Mouse (Mus musculus) neural tube, embryonic 14.5 days (tissue): ENCODE results near the gene Iqgap3. TPM values are rescaled to one million over a fixed set of nuclear protein-coding genes. Genes with fewer than 3 reads are reported as not detected.

Experiments used
- ATAC-seq: fragments of 200-750 bp; cut with Nextera tagmentation; 2 replicates; pipeline ENCODE4 v1.8.0; 2017; ENCODE audit warnings: low read depth, mild to moderate bottlenecking, moderate TSS enrichment, moderate library complexity
- H3K27ac ChIP-seq: fragments of 300-500 bp; sonication (generic); 2 replicates; pipeline ENCODE4 v1.5.1; 2014; ENCODE audit warnings: low read depth, mild to moderate bottlenecking, control low read depth, low read length, moderate library complexity, mixed read lengths
- H3K27me3 ChIP-seq: fragments of 300-500 bp; sonication (generic); 2 replicates; pipeline ENCODE4 v1.6.1; 2014; ENCODE audit warnings: low read length; ENCODE audit not compliant: control insufficient read depth, insufficient read depth
- H3K36me3 ChIP-seq: fragments of 300-500 bp; sonication (generic); 2 replicates; pipeline ENCODE4 v1.6.1; 2014; ENCODE audit warnings: low read length, mixed read lengths; ENCODE audit not compliant: control insufficient read depth, insufficient read depth
- H3K4me1 ChIP-seq: fragments of 300-500 bp; sonication (generic); 2 replicates; pipeline ENCODE4 v1.6.1; 2014; ENCODE audit warnings: low read length; ENCODE audit not compliant: control insufficient read depth, insufficient read depth
- H3K4me2 ChIP-seq: fragments of 300-500 bp; sonication (generic); 2 replicates; pipeline ENCODE4 v1.6.1; 2014; ENCODE audit warnings: mild to moderate bottlenecking, low read depth, low read length, control low read depth
- H3K4me3 ChIP-seq: fragments of 300-500 bp; sonication (generic); 2 replicates; pipeline ENCODE4 v1.5.1; 2014; ENCODE audit warnings: low read depth, low read length, control low read depth, mixed read lengths
- H3K9ac ChIP-seq: fragments of 300-500 bp; sonication (generic); replicated peaks from 2 replicates; pipeline ENCODE4 v1.6.1; 2014; ENCODE audit warnings: low read depth, mild to moderate bottlenecking, control low read depth, low read length, mixed read lengths
- H3K9me3 ChIP-seq: fragments of 300-500 bp; sonication (generic); 2 replicates; pipeline ENCODE4 v1.6.1; 2016; ENCODE audit warnings: low read length; ENCODE audit not compliant: control insufficient read depth
- WGBS: fragments of 180-500 bp; shearing (Covaris S2); extraction: QIAGEN DNeasy Blood & Tissue Kit; methylation state at CpG from one replicate; pipeline ENCODE4 v1.1.7; 2014; 5-methylcytosine and 5-hydroxymethylcytosine counted together
- polyA plus RNA-seq: library from polyadenylated mRNA; unstranded; fragments of >200 nt; fragmentation: Nextera tagmentation; extraction: Ambion mirVana; gene quantifications from 2 replicates; pipeline ENCODE4 v1.2.1, GENCODE M21; 2014

Gene Iqgap3
- polyA plus RNA-seq, 1 experiment from 2014 or later, result 1.2 TPM

- Histone ChIP-seq H3K9ac (no peak overlapping the region), H3K9me3 (no peaks in the 10 kb centered on the region), H3K4me2 (no peak overlapping the region), H3K27me3 (no peaks in the 10 kb centered on the region; the same call in 1 of the 2 replicates), H3K4me1 (no peaks in the 10 kb centered on the region), H3K36me3 (no peaks in the 10 kb centered on the region), H3K27ac (no peak overlapping the region), H3K4me3 (no peak overlapping the region)
- peak; percentile 81 for ATAC-seq
- WGBS, result 1% methylated on average over 5 of the region's 5 CpGs
These were observed 10.0 kb upstream of the Iqgap3 start for GRCm38 (mm10) chr3:88071783-88072182.

DNA sequence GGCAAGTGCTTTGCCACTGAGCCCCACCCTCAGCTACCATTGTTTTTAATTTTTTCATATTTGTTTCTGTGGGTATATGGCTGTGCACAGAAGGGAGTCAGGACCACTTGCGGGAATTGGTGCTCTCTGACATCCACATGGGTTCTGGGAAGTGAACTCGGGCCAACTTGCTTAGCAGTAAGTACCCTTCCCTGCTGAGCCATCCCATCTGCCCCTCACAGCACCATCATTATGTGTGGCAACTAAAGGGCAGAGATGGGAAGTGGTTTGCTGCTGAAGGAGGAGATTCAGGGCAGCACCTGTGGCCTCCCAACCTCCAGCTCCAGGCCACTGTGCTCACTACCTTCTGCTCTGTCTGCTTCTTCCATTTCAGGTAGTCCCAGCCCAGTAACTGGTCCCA is 8.1 kb upstream of the Iqgap3 start:
- ATAC-seq, result no peak
- Histone ChIP-seq H3K4me1 (no peaks in the 10 kb centered on the region), H3K9ac (no peak overlapping the region), H3K9me3 (no peaks in the 10 kb centered on the region), H3K4me3 (no peak overlapping the region), H3K4me2 (no peak overlapping the region), H3K36me3 (no peaks in the 10 kb centered on the region), H3K27me3 (no peaks in the 10 kb centered on the region; the same call in 1 of the 2 replicates), H3K27ac (no peak overlapping the region)
- WGBS, result 57% methylated on average over 2 of the region's 2 CpGs

DNA sequence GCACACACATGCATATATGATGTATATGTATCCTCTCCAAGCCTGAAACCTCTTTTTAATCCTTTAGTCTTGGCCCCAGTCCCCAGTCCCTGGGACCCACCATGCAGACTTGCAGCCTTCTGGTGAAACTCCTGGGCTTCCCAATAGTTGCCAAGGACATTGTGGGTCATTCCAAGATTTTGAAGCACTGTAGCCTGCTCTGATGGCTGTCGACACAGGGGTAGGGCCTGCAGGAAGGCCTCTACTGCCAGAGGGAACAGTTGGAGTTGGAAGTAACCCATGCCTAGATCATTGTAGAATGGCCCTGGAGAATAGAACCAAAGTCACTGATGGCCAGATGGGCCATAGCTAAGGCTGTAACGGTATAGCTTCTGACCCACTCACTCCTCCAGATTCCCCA is 7.4 kb upstream of the Iqgap3 start:
- H3K4me2 ChIP-seq, result no peak overlapping the region
- H3K27ac ChIP-seq, result no peak overlapping the region
- H3K27me3 ChIP-seq, result no peaks in the 10 kb centered on the region; the same call in 1 of the 2 replicates
- no peaks in the 10 kb centered on the region for H3K36me3 ChIP-seq
- no peaks in the 10 kb centered on the region for H3K9me3 ChIP-seq
- no peaks in the 10 kb centered on the region for H3K4me1 ChIP-seq
- H3K4me3 ChIP-seq, result no peak overlapping the region
- 76% methylated on average over 2 of the region's 2 CpGs for whole genome bisulfite sequencing
- no peak for ATAC-seq
- no peak overlapping the region for H3K9ac ChIP-seq

DNA sequence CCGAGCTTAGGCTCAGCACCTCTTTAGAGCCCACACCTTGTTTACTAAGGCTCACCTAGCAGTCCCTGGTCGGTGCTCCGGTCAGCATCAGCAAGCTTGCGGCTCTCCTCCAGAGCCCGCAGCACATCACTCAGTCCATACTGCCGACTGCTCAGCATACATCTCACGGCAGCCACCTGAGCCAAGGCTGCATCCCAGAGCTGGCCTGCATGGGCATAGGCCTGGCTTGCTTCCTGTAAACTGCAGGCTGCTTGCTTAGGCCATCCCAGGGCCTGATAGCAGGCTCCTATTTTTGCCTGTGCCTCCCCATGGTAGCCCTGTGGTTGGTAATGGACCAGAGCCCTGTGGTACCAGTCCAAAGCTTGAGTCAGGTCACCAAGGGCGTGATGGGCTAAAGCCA is 7.0 kb upstream of the Iqgap3 start:
- 85% methylated on average over 8 of the region's 8 CpGs for WGBS
- ATAC-seq, result no peak

DNA sequence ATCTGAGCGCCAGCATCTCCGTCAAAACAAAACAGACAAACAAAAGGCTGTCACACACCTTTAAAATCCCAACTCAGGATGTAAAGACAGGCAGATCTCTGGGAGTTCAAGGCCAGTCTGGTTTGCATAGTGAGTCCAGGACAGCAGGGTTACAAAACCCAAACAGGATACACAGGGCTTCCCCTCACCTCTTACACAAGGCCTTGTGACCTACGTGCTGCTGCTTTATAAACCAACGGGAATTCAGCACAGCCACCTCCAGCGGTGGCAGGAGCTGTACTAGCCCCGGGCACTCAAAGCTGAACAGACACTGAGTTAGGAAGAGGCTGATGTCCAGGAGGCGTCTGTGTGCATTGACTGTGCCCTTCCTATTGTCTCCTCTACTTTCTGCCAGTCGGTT is 4.3 kb upstream of the Iqgap3 start:
- H3K4me1 ChIP-seq, result 0 out of 2 replicates have a peak, but pooled peaks cover 5% of the 10 kb centered on the region
- no peak overlapping the region for H3K4me3 ChIP-seq
- 43% methylated on average over 8 of the region's 8 CpGs for WGBS
- H3K9me3 ChIP-seq, result no peaks in the 10 kb centered on the region
- H3K4me2 ChIP-seq, result no peak overlapping the region
- H3K9ac ChIP-seq, result no peak overlapping the region
- H3K27me3 ChIP-seq, result no peaks in the 10 kb centered on the region
- H3K36me3 ChIP-seq, result no peaks in the 10 kb centered on the region
- no peak overlapping the region for H3K27ac ChIP-seq
- ATAC-seq, result no peak

More for the DNA sequence above, 7.0 kb upstream of the Iqgap3 start:
- H3K4me1 ChIP-seq, result no peaks in the 10 kb centered on the region
- H3K4me2 ChIP-seq, result no peak overlapping the region
- H3K27ac ChIP-seq, result no peak overlapping the region
- no peak overlapping the region for H3K9ac ChIP-seq
- no peaks in the 10 kb centered on the region for H3K9me3 ChIP-seq
- no peaks in the 10 kb centered on the region for H3K36me3 ChIP-seq
- H3K27me3 ChIP-seq, result no peaks in the 10 kb centered on the region; the same call in 1 of the 2 replicates
- no peak overlapping the region for H3K4me3 ChIP-seq

- H3K4me1 ChIP-seq, result 0 out of 2 replicates have a peak, but pooled peaks cover 5% of the 10 kb centered on the region
- no peaks in the 10 kb centered on the region for H3K27me3 ChIP-seq
- no peak within 1 kb of the TSS for H3K4me2 ChIP-seq
- no peak for ATAC-seq
- no peak within 1 kb of the TSS for H3K27ac ChIP-seq
- no peak within 1 kb of the TSS for H3K4me3 ChIP-seq
- WGBS, result 87% methylated on average over 4 of the region's 4 CpGs
- no peak within 1 kb of the TSS for H3K9ac ChIP-seq
- no peaks in the 10 kb centered on the region for H3K9me3 ChIP-seq
- no peaks in the 10 kb centered on the region for H3K36me3 ChIP-seq
These were observed 3.6 kb upstream of the Iqgap3 start, which contains the start of gene Ttc24 for GRCm38 (mm10) chr3:88078204-88078603. Gene Ttc24 (minus strand): TSS chr3:88078304.

GRCm38 (mm10) chr3:88082224-88082618 is 450 bp downstream of the Iqgap3 start:
- ATAC-seq, result no peak; the same call in 1 of the 2 replicates
- Histone ChIP-seq H3K27ac (no peak overlapping the region), H3K4me3 (peak overlapping the region; percentile 35), H3K4me1 (0 out of 2 replicates have a peak, but pooled peaks cover 5% of the 10 kb centered on the region), H3K4me2 (peak overlapping the region; percentile 80), H3K9ac (no peak overlapping the region), H3K27me3 (no peaks in the 10 kb centered on the region), H3K9me3 (no peaks in the 10 kb centered on the region), H3K36me3 (no peaks in the 10 kb centered on the region)
- 3% methylated on average over 13 of the region's 13 CpGs for WGBS

- 23% methylated on average over 4 of the region's 4 CpGs for WGBS
- no peaks in the 10 kb centered on the region for H3K27me3 ChIP-seq
- no peaks in the 10 kb centered on the region for H3K36me3 ChIP-seq
- H3K4me3 ChIP-seq, result peak overlapping the region; percentile 35; the same call in 1 of the 2 replicates
- no peaks in the 10 kb centered on the region for H3K9me3 ChIP-seq
- no peak overlapping the region for H3K9ac ChIP-seq
- 0 out of 2 replicates have a peak, but pooled peaks cover 5% of the 10 kb centered on the region for H3K4me1 ChIP-seq
- peak overlapping the region; percentile 80; the same call in 1 of the 2 replicates for H3K4me2 ChIP-seq
- ATAC-seq, result no peak; the same call in 1 of the 2 replicates
- H3K27ac ChIP-seq, result no peak overlapping the region
These were observed 892 bp downstream of the Iqgap3 start for GRCm38 (mm10) chr3:88082663-88083062.

- 0 out of 2 replicates have a peak, but pooled peaks cover 5% of the 10 kb centered on the region for H3K4me1 ChIP-seq
- no peak overlapping the region for H3K4me2 ChIP-seq
- H3K9ac ChIP-seq, result no peak overlapping the region
- no peaks in the 10 kb centered on the region for H3K9me3 ChIP-seq
- no peak overlapping the region for H3K4me3 ChIP-seq
- no peak overlapping the region for H3K27ac ChIP-seq
- WGBS, result 91% methylated on average over 2 of the region's 2 CpGs
- no peaks in the 10 kb centered on the region for H3K27me3 ChIP-seq
- no peaks in the 10 kb centered on the region for H3K36me3 ChIP-seq
- ATAC-seq, result no peak
These were observed 2.2 kb downstream of the Iqgap3 start for GRCm38 (mm10) chr3:88084001-88084400.
